Mouse (Mus musculus): ENCODE results near the gene Ppy. TPM values are rescaled to one million over a fixed set of nuclear protein-coding genes. Genes with fewer than 3 reads are reported as not detected.

The Ppy gene
- polyA plus RNA-seq, 1 experiment: not detected

- TF ChIP-seq POLR2A (IDR thresholded peaks at IDR 0.05; ENCODE audit: insufficient read depth, low read length) (no peak), CTCF (IDR thresholded peaks at IDR 0.05; ENCODE audit: low read depth, low read length) (peak; percentile 89), EP300 (IDR thresholded peaks at IDR 0.05; ENCODE audit: insufficient read depth, low read depth, low read length) (no peak)
- H3K27ac ChIP-seq (ENCODE audit: insufficient read depth, low read length): no peak overlapping the region
- no peaks in the 10 kb centered on the region for H3K9me3 ChIP-seq (replicated peaks; ENCODE audit: control insufficient read depth, insufficient read depth, low read length, poor library complexity, severe bottlenecking)
- no peaks in the 10 kb centered on the region for H3K4me1 ChIP-seq (ENCODE audit: control insufficient read depth, insufficient read depth, low read length)
- peak overlapping the region; percentile 50 for H3K4me3 ChIP-seq (ENCODE audit: low read depth, low read length)
- H3K27me3 ChIP-seq (ENCODE audit: control insufficient read depth, insufficient read depth, low read length, poor library complexity, severe bottlenecking): no peaks in the 10 kb centered on the region
- peak overlapping the region; percentile 3; the same call in 1 of the 2 replicates for H3K9ac ChIP-seq (ENCODE audit: low read depth, poor library complexity, severe bottlenecking)
- no peaks in the 10 kb centered on the region for H3K36me3 ChIP-seq (ENCODE audit: control insufficient read depth, insufficient read depth, low read length, poor library complexity, severe bottlenecking)
Observed at GRCm38 (mm10) chr11:102061236-102061940, 39.7 kb downstream of the Ppy start.

GRCm38 (mm10) chr11:102053847-102054246 lies 47.3 kb downstream of the Ppy start:
- Histone ChIP-seq H3K9ac (ENCODE audit: low read depth, poor library complexity, severe bottlenecking) (no peak overlapping the region), H3K9me3 (replicated peaks; ENCODE audit: control insufficient read depth, insufficient read depth, low read length, poor library complexity, severe bottlenecking) (no peaks in the 10 kb centered on the region), H3K36me3 (ENCODE audit: control insufficient read depth, insufficient read depth, low read length, poor library complexity, severe bottlenecking) (no peaks in the 10 kb centered on the region), H3K27me3 (ENCODE audit: control insufficient read depth, insufficient read depth, low read length, poor library complexity, severe bottlenecking) (no peaks in the 10 kb centered on the region), H3K4me1 (ENCODE audit: control insufficient read depth, insufficient read depth, low read length) (no peaks in the 10 kb centered on the region), H3K27ac (ENCODE audit: insufficient read depth, low read length) (no peak overlapping the region), H3K4me3 (ENCODE audit: low read depth, low read length) (no peak overlapping the region)
- TF ChIP-seq EP300 (IDR thresholded peaks at IDR 0.05; ENCODE audit: insufficient read depth, low read depth, low read length) (no peak), CTCF (IDR thresholded peaks at IDR 0.05; ENCODE audit: low read depth, low read length) (peak; percentile 71), POLR2A (IDR thresholded peaks at IDR 0.05; ENCODE audit: insufficient read depth, low read length) (no peak)

- no peak overlapping the region for H3K27ac ChIP-seq (ENCODE audit: insufficient read depth, low read length)
- no peaks in the 10 kb centered on the region for H3K9me3 ChIP-seq (replicated peaks; ENCODE audit: control insufficient read depth, insufficient read depth, low read length, poor library complexity, severe bottlenecking)
- no peaks in the 10 kb centered on the region for H3K36me3 ChIP-seq (ENCODE audit: control insufficient read depth, insufficient read depth, low read length, poor library complexity, severe bottlenecking)
- H3K4me1 ChIP-seq (ENCODE audit: control insufficient read depth, insufficient read depth, low read length): no peaks in the 10 kb centered on the region
- TF ChIP-seq CTCF (IDR thresholded peaks at IDR 0.05; ENCODE audit: low read depth, low read length) (no peak), POLR2A (IDR thresholded peaks at IDR 0.05; ENCODE audit: insufficient read depth, low read length) (no peak), EP300 (IDR thresholded peaks at IDR 0.05; ENCODE audit: insufficient read depth, low read depth, low read length) (no peak)
- no peak overlapping the region for H3K4me3 ChIP-seq (ENCODE audit: low read depth, low read length)
- no peaks in the 10 kb centered on the region for H3K27me3 ChIP-seq (ENCODE audit: control insufficient read depth, insufficient read depth, low read length, poor library complexity, severe bottlenecking)
- no peak overlapping the region for H3K9ac ChIP-seq (ENCODE audit: low read depth, poor library complexity, severe bottlenecking)
Observed at GRCm38 (mm10) chr11:102053183-102053582, 47.9 kb downstream of the Ppy start.

GRCm38 (mm10) chr11:102052697-102053096 lies 48.4 kb downstream of the Ppy start:
- TF ChIP-seq CTCF (IDR thresholded peaks at IDR 0.05; ENCODE audit: low read depth, low read length): no peak
- no peak for TF ChIP-seq POLR2A (IDR thresholded peaks at IDR 0.05; ENCODE audit: insufficient read depth, low read length)
- TF ChIP-seq EP300 (IDR thresholded peaks at IDR 0.05; ENCODE audit: insufficient read depth, low read depth, low read length): no peak
- Histone ChIP-seq H3K9ac (ENCODE audit: low read depth, poor library complexity, severe bottlenecking) (no peak overlapping the region), H3K4me1 (ENCODE audit: control insufficient read depth, insufficient read depth, low read length) (no peaks in the 10 kb centered on the region), H3K4me3 (ENCODE audit: low read depth, low read length) (no peak overlapping the region), H3K27me3 (ENCODE audit: control insufficient read depth, insufficient read depth, low read length, poor library complexity, severe bottlenecking) (no peaks in the 10 kb centered on the region), H3K9me3 (replicated peaks; ENCODE audit: control insufficient read depth, insufficient read depth, low read length, poor library complexity, severe bottlenecking) (no peaks in the 10 kb centered on the region), H3K36me3 (ENCODE audit: control insufficient read depth, insufficient read depth, low read length, poor library complexity, severe bottlenecking) (no peaks in the 10 kb centered on the region), H3K27ac (ENCODE audit: insufficient read depth, low read length) (no peak overlapping the region)

GRCm38 (mm10) chr11:102051954-102052353 lies 49.2 kb downstream of the Ppy start:
- no peak for TF ChIP-seq POLR2A (IDR thresholded peaks at IDR 0.05; ENCODE audit: insufficient read depth, low read length)
- no peak for TF ChIP-seq EP300 (IDR thresholded peaks at IDR 0.05; ENCODE audit: insufficient read depth, low read depth, low read length)
- TF ChIP-seq CTCF (IDR thresholded peaks at IDR 0.05; ENCODE audit: low read depth, low read length): no peak
- no peaks in the 10 kb centered on the region for H3K9me3 ChIP-seq (replicated peaks; ENCODE audit: control insufficient read depth, insufficient read depth, low read length, poor library complexity, severe bottlenecking)
- no peak overlapping the region for H3K27ac ChIP-seq (ENCODE audit: insufficient read depth, low read length)
- no peaks in the 10 kb centered on the region for H3K27me3 ChIP-seq (ENCODE audit: control insufficient read depth, insufficient read depth, low read length, poor library complexity, severe bottlenecking)
- H3K4me1 ChIP-seq (ENCODE audit: control insufficient read depth, insufficient read depth, low read length): no peaks in the 10 kb centered on the region
- H3K9ac ChIP-seq (ENCODE audit: low read depth, poor library complexity, severe bottlenecking): no peak overlapping the region
- H3K4me3 ChIP-seq (ENCODE audit: low read depth, low read length): no peak overlapping the region
- no peaks in the 10 kb centered on the region for H3K36me3 ChIP-seq (ENCODE audit: control insufficient read depth, insufficient read depth, low read length, poor library complexity, severe bottlenecking)

- no peaks in the 10 kb centered on the region for H3K27me3 ChIP-seq (ENCODE audit: control insufficient read depth, insufficient read depth, low read length, poor library complexity, severe bottlenecking)
- H3K4me3 ChIP-seq (ENCODE audit: low read depth, low read length): no peak overlapping the region
- no peaks in the 10 kb centered on the region for H3K9me3 ChIP-seq (replicated peaks; ENCODE audit: control insufficient read depth, insufficient read depth, low read length, poor library complexity, severe bottlenecking)
- H3K9ac ChIP-seq (ENCODE audit: low read depth, poor library complexity, severe bottlenecking): no peak overlapping the region
- no peak for TF ChIP-seq EP300 (IDR thresholded peaks at IDR 0.05; ENCODE audit: insufficient read depth, low read depth, low read length)
- no peak for TF ChIP-seq POLR2A (IDR thresholded peaks at IDR 0.05; ENCODE audit: insufficient read depth, low read length)
- no peak for TF ChIP-seq CTCF (IDR thresholded peaks at IDR 0.05; ENCODE audit: low read depth, low read length)
- no peak overlapping the region for H3K27ac ChIP-seq (ENCODE audit: insufficient read depth, low read length)
- H3K4me1 ChIP-seq (ENCODE audit: control insufficient read depth, insufficient read depth, low read length): no peaks in the 10 kb centered on the region
- no peaks in the 10 kb centered on the region for H3K36me3 ChIP-seq (ENCODE audit: control insufficient read depth, insufficient read depth, low read length, poor library complexity, severe bottlenecking)
Observed at GRCm38 (mm10) chr11:102051541-102051940, 49.6 kb downstream of the Ppy start.

Other genes starting within 250 kb of the Ppy start
- gene Meox1, start 206.9 kb downstream of the Ppy start, polyA plus RNA-seq (2011; ENCODE audit: insufficient read depth, insufficient read length, low read depth, missing spikeins): 0.70 TPM in 1 of 2 replicates, not detected in the other
- gene Sost, start 134.3 kb downstream of the Ppy start, polyA plus RNA-seq (2011; ENCODE audit: insufficient read depth, insufficient read length, low read depth, missing spikeins): not detected in 2 replicates
- gene Cfap97d1, start 117.0 kb downstream of the Ppy start, polyA plus RNA-seq (2011; ENCODE audit: insufficient read depth, insufficient read length, low read depth, missing spikeins): not detected in 2 replicates
- gene Dusp3, start 114.3 kb downstream of the Ppy start, polyA plus RNA-seq (2011; ENCODE audit: insufficient read depth, insufficient read length, low read depth, missing spikeins): 11.9 and 13.3 TPM in 2 replicates
- 3.8 and 6.3 TPM in 2 replicates for gene Mpp3, start 72.9 kb downstream of the Ppy start, polyA plus RNA-seq (2011; ENCODE audit: insufficient read depth, insufficient read length, low read depth, missing spikeins)
- gene Cd300lg, start 59.8 kb downstream of the Ppy start, polyA plus RNA-seq (2011; ENCODE audit: insufficient read depth, insufficient read length, low read depth, missing spikeins): not detected in 2 replicates
- gene Mpp2, start 12.8 kb downstream of the Ppy start, polyA plus RNA-seq (2011; ENCODE audit: insufficient read depth, insufficient read length, low read depth, missing spikeins): 3.4 and 3.6 TPM in 2 replicates
- gene Pyy, start 6.5 kb upstream of the Ppy start, polyA plus RNA-seq (2011; ENCODE audit: insufficient read depth, insufficient read length, low read depth, missing spikeins): not detected in 2 replicates
- gene Nags, start 44.2 kb upstream of the Ppy start, polyA plus RNA-seq (2011; ENCODE audit: insufficient read depth, insufficient read length, low read depth, missing spikeins): 0.65 TPM in 1 of 2 replicates, not detected in the other
- 22.3 and 24.5 TPM in 2 replicates for gene Tmem101, start 55.1 kb upstream of the Ppy start, polyA plus RNA-seq (2011; ENCODE audit: insufficient read depth, insufficient read length, low read depth, missing spikeins)
- gene Lsm12, start 84.0 kb upstream of the Ppy start, polyA plus RNA-seq (2011; ENCODE audit: insufficient read depth, insufficient read length, low read depth, missing spikeins): 137 and 146 TPM in 2 replicates
- 33.0 and 33.6 TPM in 2 replicates for gene G6pc3, start 88.3 kb upstream of the Ppy start, polyA plus RNA-seq (2011; ENCODE audit: insufficient read depth, insufficient read length, low read depth, missing spikeins)
- gene Hdac5, start 128.8 kb upstream of the Ppy start, polyA plus RNA-seq (2011; ENCODE audit: insufficient read depth, insufficient read length, low read depth, missing spikeins): 41.2 and 42.4 TPM in 2 replicates
- 32.5 and 34.0 TPM in 2 replicates for gene BC030867, start 147.6 kb upstream of the Ppy start, polyA plus RNA-seq (2011; ENCODE audit: insufficient read depth, insufficient read length, low read depth, missing spikeins)
- gene Asb16, start 167.4 kb upstream of the Ppy start, polyA plus RNA-seq (2011; ENCODE audit: insufficient read depth, insufficient read length, low read depth, missing spikeins): 0.70 and 2.3 TPM in 2 replicates
- 19.7 and 20.0 TPM in 2 replicates for gene Tmub2, start 183.6 kb upstream of the Ppy start, polyA plus RNA-seq (2011; ENCODE audit: insufficient read depth, insufficient read length, low read depth, missing spikeins)
- gene Atxn7l3, start 195.3 kb upstream of the Ppy start, polyA plus RNA-seq (2011; ENCODE audit: insufficient read depth, insufficient read length, low read depth, missing spikeins): 44.3 and 50.3 TPM in 2 replicates
- gene Ubtf, start 218.4 kb upstream of the Ppy start, polyA plus RNA-seq (2011; ENCODE audit: insufficient read depth, insufficient read length, low read depth, missing spikeins): 81.7 and 82.0 TPM in 2 replicates

Measured in ES-Bruce4 (cell line).